26 mouse cellular contexts compared by ENCODE assay signal in the genomic region with DNA sequence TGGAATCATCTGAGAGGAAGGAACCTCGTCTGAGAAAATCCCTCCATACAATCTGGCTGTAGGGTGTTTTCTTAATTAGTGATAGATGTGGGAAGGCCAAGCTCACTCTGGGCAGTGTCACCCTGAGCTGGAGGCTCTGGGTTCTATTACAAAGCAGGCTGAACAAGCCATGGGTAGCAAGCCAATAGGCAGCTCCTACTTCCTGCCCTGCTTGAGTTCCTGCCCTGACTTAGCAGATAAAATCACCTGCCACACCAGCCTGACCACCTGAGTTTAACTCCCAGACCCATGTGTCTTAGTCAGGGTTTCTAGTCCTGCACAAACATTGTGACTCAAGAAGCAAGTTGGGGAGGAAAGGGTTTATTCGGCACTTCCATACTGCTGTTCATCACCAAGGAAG. TPM values are rescaled to one million over a fixed set of nuclear protein-coding genes. Genes with fewer than 3 reads are reported as not detected.
DNase-seq lines count a peak whose midpoint lies in the region; ATAC-seq lines count a peak whose summit lies in the region.
"Had no signal": no experiment of that assay in that cellular context is flagged by ENCODE, and none has a peak within 500 bp of the region (broad histone marks: within the 10 kb centered on the region; RNA-seq: fewer than 3 reads in every experiment).

No protein-coding gene starts in this region.

- H3K4me1 ChIP-seq in kidney, embryonic 16.5 days (ENCODE audit: insufficient read depth, low read length): peaks cover 30% of the 10 kb centered on the region
- peaks cover 8% of the 10 kb centered on the region; the same call in 1 of the 2 replicates for H3K4me1 ChIP-seq in stomach, embryonic 15.5 days
- H3K4me1 ChIP-seq: hindbrain, embryonic 12.5 days; hindbrain, embryonic 15.5 days had no signal

- H3K27me3 ChIP-seq in kidney, embryonic 16.5 days (ENCODE audit: insufficient read depth, low read length): no peaks in the 10 kb centered on the region
- no peaks in the 10 kb centered on the region for H3K27me3 ChIP-seq in stomach, embryonic 15.5 days (replicated peaks)
- H3K27me3 ChIP-seq: embryonic facial prominence, embryonic 15.5 days; hindbrain, embryonic 12.5 days; hindbrain, embryonic 15.5 days had no signal

- H3K9me3 ChIP-seq in kidney, embryonic 16.5 days (ENCODE audit: low read length): no peaks in the 10 kb centered on the region
- H3K9me3 ChIP-seq in stomach, embryonic 15.5 days: no peaks in the 10 kb centered on the region
- H3K9me3 ChIP-seq: embryonic facial prominence, embryonic 15.5 days; hindbrain, embryonic 12.5 days; hindbrain, embryonic 15.5 days had no signal

- DNase-seq in kidney, postnatal 36 days: no peak
- DNase-seq in urinary bladder, postnatal 36 days (ENCODE audit: low spot score in 2 of 2): peak; percentile 47
- no peak for DNase-seq in urinary bladder, adult 2 months (ENCODE audit: low spot score)
- no peak for DNase-seq in thymus, postnatal 36 days
- DNase-seq: adrenal gland, adult 2 months; adrenal gland, postnatal 14 days; cerebellum, adult 11-12 months; cerebellum, adult 8-10 months; cerebellum, postnatal 10 days; cerebellum, postnatal 36 days; embryo, embryonic 11 days; forebrain, postnatal 0 days; gastrocnemius, adult 2 months; gastrocnemius, postnatal 14 days; heart, adult 11 months had no signal

- 25% methylated on average over 2 of the region's 2 CpGs for WGBS in kidney, embryonic 16.5 days
- WGBS in stomach, embryonic 15.5 days: 51% methylated on average over 2 of the region's 2 CpGs

- H3K9ac ChIP-seq in kidney, embryonic 16.5 days (replicated peaks; ENCODE audit: low read length): no peak overlapping the region
- no peak overlapping the region for H3K9ac ChIP-seq in stomach, embryonic 15.5 days
- H3K9ac ChIP-seq: embryonic facial prominence, embryonic 15.5 days; forebrain, postnatal 0 days; hindbrain, embryonic 12.5 days; hindbrain, embryonic 15.5 days had no signal

- no peak overlapping the region for H3K4me3 ChIP-seq in kidney, embryonic 16.5 days (ENCODE audit: low read length)
- no peak overlapping the region for H3K4me3 ChIP-seq in stomach, embryonic 15.5 days (replicated peaks)
- H3K4me3 ChIP-seq: embryonic facial prominence, embryonic 15.5 days; gastrocnemius, adult 2 months; hindbrain, embryonic 12.5 days; hindbrain, embryonic 15.5 days had no signal

- ATAC-seq in kidney, embryonic 16.5 days (ENCODE audit: low FRiP score, low TSS enrichment): 0 out of 2 replicates have a peak, but pooled peaks have one; percentile 54
- ATAC-seq in stomach, embryonic 15.5 days (ENCODE audit: insufficient read depth, low FRiP score, low read depth): peak; percentile 36; the same call in 1 of the 2 replicates
- ATAC-seq in cerebellum, adult (ENCODE audit: insufficient number of reproducible peaks, low FRiP score, low TSS enrichment): no peak
- ATAC-seq: CD4-positive, CD25-positive, alpha-beta regulatory T cell, adult 4 months; forebrain, embryonic 14.5 days; forebrain, postnatal 0 days had no signal

- no peak overlapping the region; the same call in 1 of the 2 replicates for H3K27ac ChIP-seq in kidney, embryonic 16.5 days (ENCODE audit: low read length)
- H3K27ac ChIP-seq in stomach, embryonic 15.5 days: no peak overlapping the region
- H3K27ac ChIP-seq: gastrocnemius, adult 2 months; hindbrain, embryonic 12.5 days; hindbrain, embryonic 15.5 days had no signal

- H3K4me2 ChIP-seq in kidney, embryonic 16.5 days (replicated peaks; ENCODE audit: low read depth, low read length): no peak overlapping the region
- no peak overlapping the region for H3K4me2 ChIP-seq in stomach, embryonic 15.5 days
- H3K4me2 ChIP-seq: embryonic facial prominence, embryonic 15.5 days; heart, embryonic 11.5 days; hindbrain, embryonic 12.5 days; hindbrain, embryonic 15.5 days had no signal

- no peaks in the 10 kb centered on the region for H3K36me3 ChIP-seq in kidney, embryonic 16.5 days (ENCODE audit: insufficient read depth, low read length)
- H3K36me3 ChIP-seq in stomach, embryonic 15.5 days: no peaks in the 10 kb centered on the region
- H3K36me3 ChIP-seq: hindbrain, embryonic 12.5 days; hindbrain, embryonic 15.5 days had no signal

RNA-seq across cellular contexts. Expression of a gene that starts 18.7 kb away (rescaled TPM):
- polyA plus RNA-seq in kidney, embryonic 16.5 days (2015; fragmentation: Nextera tagmentation; extraction: Ambion mirVana): 0.40 and 0.41 TPM in 2 replicates
- 0.59 and 0.89 TPM in 2 replicates for polyA plus RNA-seq in urinary bladder, adult 2 months (2012; rRNA removed)
- 5.9 and 6.2 TPM in 2 replicates for polyA plus RNA-seq in stomach, embryonic 15.5 days (2015; fragmentation: Nextera tagmentation; extraction: Ambion mirVana)
- polyA plus RNA-seq: embryonic facial prominence, embryonic 11.5 days; forebrain, embryonic 11.5 days; forebrain, embryonic 14.5 days had no signal

RNA-seq across cellular contexts. Expression of a gene that starts 24.9 kb away (rescaled TPM):
- polyA plus RNA-seq in kidney, embryonic 16.5 days (2015; fragmentation: Nextera tagmentation; extraction: Ambion mirVana): 33.0 and 33.9 TPM in 2 replicates
- 260 TPM in 2 replicates for polyA plus RNA-seq in urinary bladder, adult 2 months (2012; rRNA removed)
- polyA plus RNA-seq in stomach, embryonic 15.5 days (2015; fragmentation: Nextera tagmentation; extraction: Ambion mirVana): 13.2 and 18.2 TPM in 2 replicates
- polyA plus RNA-seq: embryonic facial prominence, embryonic 11.5 days; forebrain, embryonic 11.5 days; hindbrain, embryonic 12.5 days had no signal

RNA-seq across cellular contexts. Expression of a gene that starts 33.0 kb away (rescaled TPM):
- 19.0 and 22.4 TPM in 2 replicates for polyA plus RNA-seq in kidney, embryonic 16.5 days (2015; fragmentation: Nextera tagmentation; extraction: Ambion mirVana)
- 43.7 and 50.0 TPM in 2 replicates for polyA plus RNA-seq in urinary bladder, adult 2 months (2012; rRNA removed)
- polyA plus RNA-seq in stomach, embryonic 15.5 days (2015; fragmentation: Nextera tagmentation; extraction: Ambion mirVana): 25.0 and 25.2 TPM in 2 replicates

RNA-seq across cellular contexts. Expression of a gene that starts 34.0 kb away (rescaled TPM):
- 82.1 and 88.7 TPM in 2 replicates for polyA plus RNA-seq in kidney, embryonic 16.5 days (2015; fragmentation: Nextera tagmentation; extraction: Ambion mirVana)
- 62.9 and 67.8 TPM in 2 replicates for polyA plus RNA-seq in urinary bladder, adult 2 months (2012; rRNA removed)
- 44.5 and 52.7 TPM in 2 replicates for polyA plus RNA-seq in stomach, embryonic 15.5 days (2015; fragmentation: Nextera tagmentation; extraction: Ambion mirVana)

RNA-seq across cellular contexts. Expression of a gene that starts 35.5 kb away (rescaled TPM):
- polyA plus RNA-seq in kidney, embryonic 16.5 days (2015; fragmentation: Nextera tagmentation; extraction: Ambion mirVana): 131 and 153 TPM in 2 replicates
- polyA plus RNA-seq in urinary bladder, adult 2 months (2012; rRNA removed): 92.4 and 102 TPM in 2 replicates
- 63.3 and 64.3 TPM in 2 replicates for polyA plus RNA-seq in stomach, embryonic 15.5 days (2015; fragmentation: Nextera tagmentation; extraction: Ambion mirVana)

Comparison
In these comparisons a context has a peak if more than half of its experiments do, and no peak if none do; other contexts are left out.
1. DNase-seq: peak in urinary bladder, postnatal 36 days (2 of 2); none in kidney, postnatal 36 days (0 of 2), urinary bladder, adult 2 months (single experiment) and thymus, postnatal 36 days (0 of 2).